Mouse (Mus musculus) hindbrain, embryonic 15.5 days (tissue): ENCODE measurements around the gene Cntnap3. TPM values are rescaled to one million over a fixed set of nuclear protein-coding genes. Genes with fewer than 3 reads are reported as not detected.
"Not testable (repeated sequence)": the region's sequence is repeated elsewhere in the genome, so short reads cannot be mapped to it uniquely, and the experiment has no call there.

ENCODE experiments used
- ATAC-seq: fragments of 200-750 bp; cut with Nextera tagmentation; 2 replicates; pipeline ENCODE4 v1.8.0; 2017; ENCODE audit warnings: low read depth, moderate number of reproducible peaks, moderate TSS enrichment; ENCODE audit not compliant: low FRiP score
- H3K27ac ChIP-seq: fragments of 300-500 bp; sonication (generic); replicated peaks from 2 replicates; pipeline ENCODE4 v1.5.1; 2015; ENCODE audit warnings: mild to moderate bottlenecking, inconsistent platforms
- H3K27me3 ChIP-seq: fragments of 300-500 bp; sonication (generic); 2 replicates; pipeline ENCODE4 v1.6.1; 2015; ENCODE audit warnings: control low read depth, inconsistent platforms
- H3K36me3 ChIP-seq: fragments of 300-500 bp; sonication (generic); 2 replicates; pipeline ENCODE4 v1.6.1; 2015; ENCODE audit warnings: control low read depth, inconsistent platforms
- H3K4me1 ChIP-seq: fragments of 300-500 bp; sonication (generic); replicated peaks from 2 replicates; pipeline ENCODE4 v1.6.1; 2015; ENCODE audit warnings: control low read depth, inconsistent platforms
- H3K4me2 ChIP-seq: fragments of 300-500 bp; sonication (generic); 2 replicates; pipeline ENCODE4 v1.6.1; 2015; ENCODE audit warnings: moderate library complexity, mild to moderate bottlenecking, inconsistent platforms
- H3K4me3 ChIP-seq: fragments of 300-500 bp; sonication (generic); 2 replicates; pipeline ENCODE4 v1.5.1; 2015; ENCODE audit warnings: mild to moderate bottlenecking, inconsistent platforms
- H3K9ac ChIP-seq: fragments of 300-500 bp; sonication (generic); 2 replicates; pipeline ENCODE4 v1.6.1; 2015; ENCODE audit warnings: inconsistent platforms
- H3K9me3 ChIP-seq: fragments of 300-500 bp; sonication (generic); 2 replicates; pipeline ENCODE4 v1.6.1; 2016; ENCODE audit warnings: control low read depth, inconsistent platforms
- WGBS: fragments of 180-500 bp; shearing (Covaris S2); methylation state at CpG from one replicate; pipeline ENCODE4 v1.1.7; 2015; 5-methylcytosine and 5-hydroxymethylcytosine counted together
- polyA plus RNA-seq: library from polyadenylated mRNA; unstranded; fragments of >200 nt; fragmentation: Nextera tagmentation; extraction: Ambion mirVana; gene quantifications from 2 replicates; pipeline ENCODE4 v1.2.1, GENCODE M21; 2015

The Cntnap3 gene
- polyA plus RNA-seq = 0.84 and 0.89 TPM in 2 replicates

DNA sequence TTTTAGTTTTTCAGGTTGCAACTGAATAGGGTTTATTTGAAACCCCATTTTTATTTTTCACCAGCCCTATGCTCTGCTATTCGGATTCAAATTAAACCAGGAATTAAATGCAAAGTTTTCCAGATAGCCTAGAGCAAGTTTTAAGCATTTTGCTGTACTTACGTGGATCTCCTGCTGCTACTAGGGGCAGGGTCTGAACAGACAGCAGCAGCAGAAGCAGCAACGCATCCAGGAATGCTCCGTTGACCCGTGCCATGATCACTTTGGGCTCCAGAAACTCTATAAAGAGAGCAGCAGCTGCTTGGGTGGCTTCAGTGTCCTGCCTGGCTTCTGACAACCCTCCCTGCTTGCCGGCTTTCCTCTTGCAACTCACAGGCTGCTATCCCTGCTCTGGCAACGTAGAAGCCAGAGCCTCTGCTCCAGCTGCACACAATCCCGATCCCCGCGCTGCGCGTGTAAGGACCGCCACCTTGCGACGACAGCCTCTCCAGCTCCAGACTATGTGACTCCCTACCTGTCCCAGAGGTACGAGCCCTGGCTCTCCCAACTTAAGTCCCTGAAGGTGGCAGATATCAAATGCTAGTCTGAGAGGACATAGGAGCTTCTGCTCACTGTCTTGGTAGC lies at the start of gene Cntnap3:
Gene Cntnap3, minus strand, starts transcription at position 371 of the 624 bp plus-strand sequence.
- Histone ChIP-seq H3K4me1 (no peaks in the 10 kb centered on the region; the same call in 1 of the 2 replicates), H3K27ac (no peak within 1 kb of the TSS), H3K9me3 (no peaks in the 10 kb centered on the region), H3K36me3 (no peaks in the 10 kb centered on the region), H3K4me3 (peak within 1 kb of the TSS; percentile 24), H3K27me3 (no peaks in the 10 kb centered on the region), H3K4me2 (peak within 1 kb of the TSS; percentile 52), H3K9ac (0 out of 2 replicates have a peak within 1 kb of the TSS, but pooled peaks have one; percentile 10)
- peak; percentile 97 for ATAC-seq
- 10% methylated on average over 16 of the region's 16 CpGs for WGBS

DNA sequence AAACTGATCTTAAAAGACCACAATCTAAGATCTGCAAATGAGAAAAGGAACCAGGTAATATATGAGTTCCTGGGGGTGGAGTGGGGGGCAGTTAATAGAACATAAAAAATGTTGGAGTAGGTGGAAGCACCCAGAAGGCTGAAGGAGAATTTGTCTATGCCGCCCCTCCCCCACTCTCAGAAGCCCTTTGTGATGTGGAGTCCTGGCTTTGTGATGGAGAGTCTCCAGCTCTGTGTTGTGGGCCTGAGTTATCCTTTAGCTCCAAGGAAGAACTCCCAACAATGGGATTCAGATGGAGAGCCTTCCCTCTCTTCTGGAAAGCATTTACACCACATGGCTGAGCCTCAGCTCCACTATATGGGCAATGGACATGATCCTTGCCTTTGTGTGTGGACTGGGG lies 13.4 kb upstream of the Cntnap3 start, which contains the start of gene Spata31:
Gene Spata31, plus strand, starts transcription at position 216 of the 400 bp plus-strand sequence.
- Histone ChIP-seq H3K27me3 (no peaks in the 10 kb centered on the region), H3K36me3 (no peaks in the 10 kb centered on the region), H3K4me1 (no peaks in the 10 kb centered on the region), H3K9ac (no peak within 1 kb of the TSS), H3K4me3 (no peak within 1 kb of the TSS), H3K9me3 (no peaks in the 10 kb centered on the region), H3K27ac (no peak within 1 kb of the TSS), H3K4me2 (no peak within 1 kb of the TSS)
- no peak for ATAC-seq
- 69% methylated on average over 1 of the region's 1 CpGs for WGBS

DNA sequence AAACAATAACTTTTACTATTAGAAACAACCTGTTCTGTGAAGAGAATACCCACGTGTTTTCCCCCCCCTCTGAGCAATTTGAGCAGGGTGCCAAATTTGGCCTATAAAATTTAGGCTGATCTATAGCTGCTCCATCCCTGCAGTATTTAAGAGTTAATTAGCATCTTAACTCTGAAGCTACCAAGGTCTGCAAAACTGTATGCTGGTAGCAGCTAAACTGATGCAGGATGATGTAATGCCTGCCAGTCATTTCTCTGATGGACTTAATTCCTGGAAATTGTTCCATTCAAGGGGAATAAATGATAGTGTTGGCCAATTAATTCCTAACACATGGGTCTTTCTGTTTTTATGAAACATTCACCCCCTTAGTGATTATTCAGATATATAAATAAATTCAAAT lies 623 bp downstream of the Cntnap3 start:
- no peak overlapping the region for H3K4me2 ChIP-seq
- no peaks in the 10 kb centered on the region for H3K9me3 ChIP-seq
- no peaks in the 10 kb centered on the region for H3K36me3 ChIP-seq
- H3K27me3 ChIP-seq = no peaks in the 10 kb centered on the region
- WGBS = 38% methylated on average over 1 of the region's 1 CpGs
- no peak overlapping the region for H3K27ac ChIP-seq
- H3K9ac ChIP-seq = 0 out of 2 replicates have a peak overlapping the region, but pooled peaks have one; percentile 10
- ATAC-seq = no peak
- H3K4me1 ChIP-seq = no peaks in the 10 kb centered on the region; the same call in 1 of the 2 replicates
- no peak overlapping the region for H3K4me3 ChIP-seq

DNA sequence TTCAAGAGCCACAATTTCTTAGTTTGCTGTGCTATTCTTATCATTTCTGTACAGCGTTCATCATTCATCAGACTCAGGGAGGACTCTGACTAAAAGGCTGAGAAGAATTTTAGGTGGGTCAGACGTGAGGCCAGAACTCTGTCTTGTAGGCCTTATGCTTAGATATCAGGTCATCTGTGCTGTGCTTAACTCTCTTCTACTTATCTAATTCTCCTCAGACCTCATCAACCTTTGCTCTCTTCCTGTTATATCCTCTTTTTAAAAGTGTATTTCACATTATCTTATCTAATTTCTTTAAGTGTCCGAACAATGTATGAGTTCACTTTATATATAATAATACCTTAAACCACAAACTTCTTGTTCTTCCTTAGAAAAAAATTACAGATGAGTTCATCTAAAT lies 38.4 kb downstream of the Cntnap3 start:
- no peak overlapping the region for H3K9ac ChIP-seq
- no peak overlapping the region for H3K27ac ChIP-seq
- H3K9me3 ChIP-seq = no peaks in the 10 kb centered on the region
- H3K4me1 ChIP-seq = no peaks in the 10 kb centered on the region
- no peak for ATAC-seq
- no peaks in the 10 kb centered on the region for H3K36me3 ChIP-seq
- no peaks in the 10 kb centered on the region for H3K27me3 ChIP-seq
- 93% methylated on average over 3 of the region's 3 CpGs for WGBS
- no peak overlapping the region for H3K4me3 ChIP-seq
- H3K4me2 ChIP-seq = no peak overlapping the region

DNA sequence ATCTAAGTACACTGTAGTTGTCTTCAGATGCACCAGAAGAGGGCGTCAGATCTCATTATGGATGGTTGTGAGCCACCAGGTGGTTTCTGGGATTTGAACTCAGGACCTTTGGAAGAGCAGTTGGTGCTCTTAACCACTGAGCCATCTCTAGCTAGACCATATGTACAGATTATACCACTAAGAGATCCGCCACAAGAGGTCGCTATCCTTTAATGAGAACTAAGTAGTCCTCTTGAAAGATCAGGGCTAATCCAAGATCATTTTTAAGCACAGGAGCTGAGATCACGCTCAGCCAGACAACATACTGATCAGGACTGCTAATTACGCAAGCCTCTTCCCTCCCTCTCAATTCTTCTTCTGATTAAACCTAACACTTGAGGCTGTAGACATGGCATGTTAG lies 78.9 kb downstream of the Cntnap3 start:
- ATAC-seq, H3K4me3 ChIP-seq, H3K4me1 ChIP-seq, H3K36me3 ChIP-seq, H3K4me2 ChIP-seq, H3K9ac ChIP-seq, H3K27me3 ChIP-seq, H3K27ac ChIP-seq, H3K9me3 ChIP-seq: not testable (repeated sequence)
- WGBS = 53% methylated on average over 5 of the region's 5 CpGs

DNA sequence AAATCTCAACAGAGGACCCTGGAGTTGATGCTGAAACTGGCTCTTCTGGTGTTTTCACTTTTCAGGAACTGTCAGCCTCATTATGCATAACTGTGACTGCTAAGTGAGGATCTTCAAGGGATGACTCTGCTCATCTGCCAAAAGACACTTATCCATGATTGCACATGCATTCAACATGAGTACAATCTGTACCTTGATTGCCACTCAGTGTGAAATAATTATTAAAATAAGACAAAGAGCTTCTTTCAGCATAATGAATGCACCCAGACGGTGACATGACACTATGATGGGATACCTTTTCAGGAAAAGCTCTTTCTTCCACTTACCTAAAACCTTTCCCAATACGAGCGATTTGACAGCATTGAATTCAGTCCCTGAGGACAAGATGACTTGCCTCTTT lies 158.4 kb downstream of the Cntnap3 start:
- Histone ChIP-seq H3K27ac (no peak overlapping the region), H3K4me3 (no peak overlapping the region), H3K36me3 (no peaks in the 10 kb centered on the region), H3K4me2 (no peak overlapping the region), H3K4me1 (no peaks in the 10 kb centered on the region), H3K9ac (no peak overlapping the region), H3K27me3 (no peaks in the 10 kb centered on the region), H3K9me3 (no peaks in the 10 kb centered on the region)
- ATAC-seq = no peak
- WGBS = 84% methylated on average over 3 of the region's 3 CpGs

DNA sequence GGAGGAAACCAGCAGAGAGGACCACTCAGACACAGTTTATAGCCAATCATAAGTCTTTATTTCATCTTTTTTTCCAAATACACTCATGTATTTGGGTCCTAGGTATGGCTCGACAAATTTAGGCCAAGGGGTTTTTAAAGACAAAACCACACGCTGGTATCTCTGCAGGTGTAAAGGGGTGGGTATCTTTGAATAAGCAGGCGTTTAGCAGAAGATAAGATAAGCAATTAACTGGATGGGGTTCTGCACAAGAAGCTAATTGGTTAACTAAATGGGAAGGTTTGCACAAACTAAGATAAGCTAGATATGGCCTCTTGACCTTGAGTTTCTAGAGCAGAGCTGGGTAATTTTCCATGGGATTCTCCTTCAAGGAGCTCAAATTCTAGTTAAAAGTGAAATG lies 171.5 kb downstream of the Cntnap3 start:
- Histone ChIP-seq H3K4me2 (no peak overlapping the region), H3K9me3 (no peaks in the 10 kb centered on the region), H3K36me3 (no peaks in the 10 kb centered on the region), H3K27me3 (no peaks in the 10 kb centered on the region), H3K27ac (no peak overlapping the region), H3K4me1 (no peaks in the 10 kb centered on the region), H3K4me3 (no peak overlapping the region), H3K9ac (no peak overlapping the region)
- WGBS = 86% methylated on average over 3 of the region's 3 CpGs
- ATAC-seq = no peak

DNA sequence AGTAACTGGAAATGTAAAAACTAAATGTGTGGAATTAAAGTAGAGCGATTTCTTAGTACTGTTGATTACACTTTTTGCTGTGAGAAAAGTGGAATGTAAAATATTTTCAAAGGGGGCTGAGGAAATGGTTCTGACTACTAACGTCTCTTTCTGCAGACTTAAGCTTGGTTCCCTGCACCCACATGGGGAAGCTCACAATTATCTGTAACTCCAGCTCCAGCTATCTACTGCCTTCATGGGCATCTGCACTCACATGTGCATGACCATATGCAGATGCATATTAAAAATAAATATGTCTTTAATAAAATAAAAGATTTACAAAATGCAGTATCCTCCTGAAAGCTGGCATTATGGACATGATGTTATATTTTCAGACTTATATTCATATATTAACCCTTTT lies 187.0 kb downstream of the Cntnap3 start:
- Histone ChIP-seq H3K27ac (no peak overlapping the region), H3K27me3 (no peaks in the 10 kb centered on the region), H3K36me3 (no peaks in the 10 kb centered on the region), H3K4me2 (no peak overlapping the region), H3K4me1 (no peaks in the 10 kb centered on the region), H3K9ac (no peak overlapping the region), H3K4me3 (no peak overlapping the region), H3K9me3 (no peaks in the 10 kb centered on the region)
- 88% methylated on average over 2 of the region's 2 CpGs for WGBS
- ATAC-seq = no peak

DNA sequence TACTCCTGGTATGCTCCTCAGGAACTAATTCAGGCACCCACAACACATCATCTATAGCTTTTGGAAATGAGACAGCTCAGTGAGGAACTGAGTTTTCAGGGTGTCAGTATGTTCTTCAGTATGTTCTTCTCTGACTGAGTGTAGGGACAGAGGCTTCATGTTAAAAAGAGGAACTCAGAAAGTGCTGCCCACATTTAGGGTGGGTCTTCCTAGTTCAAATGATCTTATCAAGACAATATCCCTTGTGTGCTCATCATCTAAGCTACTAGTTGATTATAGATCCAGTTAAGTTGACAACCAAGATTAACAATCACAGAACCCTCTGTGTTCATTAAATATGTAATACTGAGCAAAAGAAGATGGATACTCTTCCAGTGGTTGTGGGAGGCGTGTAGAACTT lies 211.3 kb downstream of the Cntnap3 start:
- Histone ChIP-seq H3K27me3 (no peaks in the 10 kb centered on the region), H3K4me1 (no peaks in the 10 kb centered on the region), H3K27ac (no peak overlapping the region), H3K36me3 (no peaks in the 10 kb centered on the region), H3K4me2 (no peak overlapping the region), H3K9me3 (no peaks in the 10 kb centered on the region), H3K4me3 (no peak overlapping the region), H3K9ac (no peak overlapping the region)
- no peak for ATAC-seq
- WGBS = 86% methylated on average over 1 of the region's 1 CpGs

Other genes starting within 250 kb of the Cntnap3 start
- not detected in 2 replicates for gene Spata31, start 13.5 kb upstream of the Cntnap3 start, polyA plus RNA-seq
- gene Spata31d1c, start 129.1 kb upstream of the Cntnap3 start, polyA plus RNA-seq = not detected in 2 replicates
- not detected in 2 replicates for gene Prss47, start 148.8 kb upstream of the Cntnap3 start, polyA plus RNA-seq
- gene Mfsd14b, start 209.0 kb upstream of the Cntnap3 start, polyA plus RNA-seq = 31.1 and 32.9 TPM in 2 replicates
- gene Olfr465-ps1, start 234.1 kb upstream of the Cntnap3 start, polyA plus RNA-seq = not detected in 2 replicates
- not detected in 2 replicates for gene Olfr466, start 246.3 kb upstream of the Cntnap3 start, polyA plus RNA-seq